Mouse (Mus musculus) Patski (cell line): ENCODE measurements around the gene Vmn1r137. TPM values are rescaled to one million over a fixed set of nuclear protein-coding genes. Genes with fewer than 3 reads are reported as not detected.
"Not testable (repeated sequence)": the region's sequence is repeated elsewhere in the genome, so short reads cannot be mapped to it uniquely, and the experiment has no call there.

Experiments used
- ATAC-seq: fragments of 100-300 bp; one replicate; pipeline ENCODE4 v1.8.0; 2021
- CTCF ChIA-PET: fragments of 350-600 bp; sonication (Branson Sonifier 250); formaldehyde crosslinking; loops from one replicate; lab custom pipeline; 2022; ENCODE audit warnings: inconsistent platforms; lab: Charles Lee
- POLR2A ChIA-PET: fragments of 350-600 bp; sonication (Branson Sonifier 250); formaldehyde crosslinking; loops from one replicate; lab custom pipeline; 2022; ENCODE audit warnings: antibody characterized with exemption, inconsistent platforms; lab: Charles Lee
- DNase-seq: peaks from one replicate; pipeline ENCODE4 v3.0.0-alpha.2; 2011; ENCODE audit warnings: low read depth, low spot score
- H3K27me3 ChIP-seq: fragments of 371-371 bp; one replicate; pipeline ENCODE4 v1.5.1; 2021
- in situ Hi-C: fragments of 300-500 bp; cut with MboI; formaldehyde crosslinking; loops from 3 replicates; pipeline ENCODE4 v1.11.1; 2018; ENCODE audit warnings: low pct_unique_long_range_greater_than_20kb, mixed read lengths
- polyA plus RNA-seq: library from polyadenylated mRNA; unstranded; gene quantifications from one replicate; pipeline ENCODE4 v1.2.3, GENCODE M21; 2021

Gene Vmn1r137
- not detected for polyA plus RNA-seq

DNA sequence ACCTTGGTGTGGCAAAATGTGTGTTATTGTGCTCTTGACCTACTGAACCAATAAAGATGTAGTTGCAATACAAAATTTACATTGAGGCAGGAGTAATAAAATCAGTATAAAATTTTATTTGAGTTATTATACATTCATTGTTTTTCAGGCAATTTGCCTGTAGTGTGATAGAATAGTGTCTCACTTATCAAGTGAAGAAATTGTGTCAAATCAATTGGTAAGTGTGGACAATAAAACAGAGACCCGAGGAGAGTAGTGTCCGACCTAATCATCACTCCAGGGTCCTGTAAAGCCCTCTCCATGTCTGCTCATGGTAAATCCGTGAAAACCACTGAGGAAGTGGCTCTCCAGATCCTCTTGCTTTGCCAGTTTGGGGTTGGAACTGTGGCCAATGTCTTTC lies at the start of gene Vmn1r137:
Gene Vmn1r137, plus strand, starts transcription at position 301 of the 400 bp plus-strand sequence.
- in situ Hi-C loops, CTCF ChIA-PET, POLR2A ChIA-PET, ATAC-seq, DNase-seq, H3K27me3 ChIP-seq: not testable (repeated sequence)

DNA sequence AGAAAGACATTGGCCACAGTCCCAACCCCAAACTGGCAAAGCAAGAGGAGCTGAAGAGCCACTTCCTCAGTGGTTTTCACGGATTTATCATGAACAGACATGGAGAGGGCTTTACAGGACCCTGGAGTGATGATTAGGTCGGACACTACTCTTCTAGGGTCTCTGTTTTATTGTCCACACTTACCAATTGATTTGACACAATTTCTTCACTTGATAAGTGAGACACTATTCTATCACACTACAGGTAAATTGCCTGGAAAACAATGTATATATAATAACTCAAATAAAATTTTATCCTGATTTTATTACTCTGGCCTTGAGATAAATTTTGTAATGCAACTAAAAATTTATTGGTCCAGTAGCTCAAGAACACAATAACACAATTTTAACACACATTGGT lies 34.4 kb downstream of the Vmn1r137 start, which contains the start of gene Vmn1r138:
Gene Vmn1r138, minus strand, starts transcription at position 101 of the 400 bp plus-strand sequence.
- in situ Hi-C loops, POLR2A ChIA-PET: not testable (repeated sequence)

More for the DNA sequence above, 34.4 kb downstream of the Vmn1r137 start, which contains the start of gene Vmn1r138:
- DNase-seq, ATAC-seq, H3K27me3 ChIP-seq, CTCF ChIA-PET: not testable (repeated sequence)

Other genes with a start within 250 kb of the Vmn1r137 start
- not detected for gene Gm4175, start 233.1 kb upstream of the Vmn1r137 start, polyA plus RNA-seq
- gene Gm4177, start 197.9 kb upstream of the Vmn1r137 start, polyA plus RNA-seq = not detected
- not detected for gene Vmn1r135, start 162.2 kb upstream of the Vmn1r137 start, polyA plus RNA-seq
- gene Gm5725, start 150.3 kb upstream of the Vmn1r137 start, polyA plus RNA-seq = not detected
- gene Gm5891, start 73.3 kb upstream of the Vmn1r137 start, polyA plus RNA-seq = not detected
- gene Vmn1r138, start 34.3 kb downstream of the Vmn1r137 start, polyA plus RNA-seq = not detected
- gene Gm6176, start 61.7 kb downstream of the Vmn1r137 start, polyA plus RNA-seq = not detected
- gene Vmn1r139, start 74.5 kb downstream of the Vmn1r137 start, polyA plus RNA-seq = not detected
- not detected for gene Gm16451, start 123.7 kb downstream of the Vmn1r137 start, polyA plus RNA-seq
- not detected for gene Gm10666, start 140.2 kb downstream of the Vmn1r137 start, polyA plus RNA-seq
- gene Vmn1r142, start 169.4 kb downstream of the Vmn1r137 start, polyA plus RNA-seq = not detected
- gene Vmn1r143, start 194.8 kb downstream of the Vmn1r137 start, polyA plus RNA-seq = not detected
- gene Gm8653, start 206.7 kb downstream of the Vmn1r137 start, polyA plus RNA-seq = not detected
- gene Gm8453, start 234.9 kb downstream of the Vmn1r137 start, polyA plus RNA-seq = not detected